Mouse (Mus musculus) lung, embryonic 14.5 days (tissue): ENCODE data around the gene Slx. TPM values are rescaled to one million over a fixed set of nuclear protein-coding genes. Genes with fewer than 3 reads are reported as not detected.
"Not testable (repeated sequence)": the region's sequence is repeated elsewhere in the genome, so short reads cannot be mapped to it uniquely, and the experiment has no call there.

Source experiments
- ATAC-seq: fragments of 200-750 bp; cut with Nextera tagmentation; 2 replicates; pipeline ENCODE4 v1.8.0; 2017; ENCODE audit warnings: mild to moderate bottlenecking, moderate TSS enrichment, moderate library complexity; ENCODE audit not compliant: insufficient read depth
- DNase-seq: peaks from one replicate; pipeline ENCODE4 v3.0.0-alpha.2; 2015
- H3K27ac ChIP-seq: fragments of 300-500 bp; sonication (generic); 2 replicates; pipeline ENCODE4 v1.5.1; 2014; ENCODE audit warnings: low read depth, mild to moderate bottlenecking, moderate library complexity
- H3K27me3 ChIP-seq: fragments of 300-500 bp; sonication (generic); 2 replicates; pipeline ENCODE4 v1.6.1; 2014; ENCODE audit warnings: low read length, control low read depth; ENCODE audit not compliant: insufficient read depth
- H3K36me3 ChIP-seq: fragments of 300-500 bp; sonication (generic); 2 replicates; pipeline ENCODE4 v1.6.1; 2014; ENCODE audit warnings: control low read depth; ENCODE audit not compliant: insufficient read depth
- H3K4me1 ChIP-seq: fragments of 300-500 bp; sonication (generic); 2 replicates; pipeline ENCODE4 v1.6.1; 2014; ENCODE audit warnings: antibody characterized with exemption, control low read depth; ENCODE audit not compliant: insufficient read depth
- H3K4me2 ChIP-seq: fragments of 300-500 bp; sonication (generic); 2 replicates; pipeline ENCODE4 v1.6.1; 2014; ENCODE audit warnings: mild to moderate bottlenecking
- H3K4me3 ChIP-seq: fragments of 300-500 bp; sonication (generic); 2 replicates; pipeline ENCODE4 v1.5.1; 2014; ENCODE audit warnings: low read depth, low read length
- H3K9ac ChIP-seq: fragments of 300-500 bp; sonication (generic); 2 replicates; pipeline ENCODE4 v1.6.1; 2014
- H3K9me3 ChIP-seq: fragments of 300-500 bp; sonication (generic); 2 replicates; pipeline ENCODE4 v1.6.1; 2016; ENCODE audit warnings: low read depth, low read length, control low read depth
- WGBS: fragments of 180-500 bp; shearing (Covaris S2); extraction: QIAGEN DNeasy Blood & Tissue Kit; methylation state at CpG from one replicate; pipeline ENCODE4 v1.1.7; 2014; 5-methylcytosine and 5-hydroxymethylcytosine counted together
- microRNA-seq: library from miRNA; unstranded; fragments of <30 nt; microRNA quantifications from one replicate; pipeline ENCODE4, GENCODE M21; 2016; ENCODE audit warnings: borderline number of aligned reads
- polyA plus RNA-seq: library from polyadenylated mRNA; unstranded; fragments of >200 nt; fragmentation: Nextera tagmentation; extraction: Ambion mirVana; gene quantifications from 2 replicates; pipeline ENCODE4 v1.2.1, GENCODE M21; 2014

Slx gene
- polyA plus RNA-seq: not detected in 2 replicates

DNA sequence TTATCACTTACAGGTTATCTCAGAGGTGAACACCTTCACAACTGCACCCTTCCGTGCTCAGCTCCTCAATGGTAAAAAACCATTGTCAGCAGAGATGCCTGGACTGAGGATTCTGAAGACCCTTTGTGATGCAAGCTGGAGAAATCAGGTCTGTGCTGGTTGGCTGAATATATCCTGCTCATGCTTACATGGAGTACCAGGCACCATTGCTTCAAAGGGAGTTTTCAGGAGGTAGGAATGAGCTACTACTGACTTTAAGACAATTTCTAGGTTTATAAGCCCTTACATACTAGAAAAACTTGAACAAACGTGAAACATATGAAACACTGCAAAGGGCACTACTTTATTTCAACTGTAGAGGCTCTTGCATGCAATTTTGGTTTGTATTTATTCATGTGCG, at the start of gene Slx:
Slx (minus strand) TSS at position 101 of the 400 bp plus-strand sequence.
- DNase-seq, H3K9me3 ChIP-seq, H3K4me3 ChIP-seq, H3K36me3 ChIP-seq, H3K4me2 ChIP-seq, H3K27ac ChIP-seq, H3K4me1 ChIP-seq, H3K27me3 ChIP-seq, H3K9ac ChIP-seq, ATAC-seq: not testable (repeated sequence)
- WGBS: 74% methylated on average over 3 of the region's 3 CpGs

Small RNAs within 50 kb of the gene (microRNA-seq; reads per million reads assigned to microRNA genes)
- not detected for gene Gm27341

Other genes starting within 250 kb of the Slx start
- gene Gm2030, start 235.5 kb downstream of the Slx start, polyA plus RNA-seq: not detected in 2 replicates
- gene Gm14525, start 157.1 kb upstream of the Slx start, polyA plus RNA-seq: not detected in 2 replicates